Mouse (Mus musculus) CH12.LX (cell line): ENCODE results near the gene Tsc22d4. TPM values are rescaled to one million over a fixed set of nuclear protein-coding genes. Genes with fewer than 3 reads are reported as not detected.

Experiments
- DNase-seq: peaks from one replicate; pipeline ENCODE4 v3.0.0-alpha.2; 2013; ENCODE audit errors: extremely low read depth
- H3K27ac ChIP-seq: 2 replicates; pipeline ENCODE4 v1.5.1; 2012; ENCODE audit warnings: low read depth, mild to moderate bottlenecking, control low read depth, moderate library complexity; ENCODE audit not compliant: insufficient read depth
- H3K27me3 ChIP-seq: replicated peaks from 2 replicates; pipeline ENCODE3; 2012; ENCODE audit warnings: inconsistent platforms
- H3K36me3 ChIP-seq, 2 experiments: replicated peaks in 1 of 2; 2 replicates each; pipeline versions ENCODE3 to v1.6.1; 2012; ENCODE audit warnings: inconsistent platforms in 1 of 2, low read length in 1 of 2, mild to moderate bottlenecking in 1 of 2, mixed read lengths in 1 of 2, moderate library complexity in 1 of 2; ENCODE audit not compliant: control insufficient read depth in 1 of 2, insufficient read depth in 1 of 2
- H3K4me1 ChIP-seq, 2 experiments: 2 replicates each; pipeline ENCODE4 v1.6.1; 2012; ENCODE audit warnings: inconsistent platforms in 1 of 2, moderate library complexity in 1 of 2; ENCODE audit not compliant: insufficient read depth in 2 of 2, control insufficient read depth in 1 of 2
- H3K4me2 ChIP-seq: 2 replicates; pipeline ENCODE4 v1.6.1; 2012; ENCODE audit warnings: low read depth, mild to moderate bottlenecking, control low read depth; ENCODE audit not compliant: poor library complexity, insufficient read depth, severe bottlenecking
- H3K4me3 ChIP-seq, 3 experiments: fragments of 150-350 bp in 1 of 3; sonication (generic) in 1 of 3; replicated peaks in 1 of 3; 2 replicates each; pipeline versions ENCODE3 to v1.5.1; 2011 to 2012; ENCODE audit warnings: low read depth in 2 of 3, low read length in 2 of 3, mild to moderate bottlenecking in 2 of 3, moderate library complexity in 2 of 3, control low read depth in 1 of 3, improper control_type of control experiment in 1 of 3, inconsistent platforms in 1 of 3, mixed read lengths in 1 of 3; ENCODE audit not compliant: poor library complexity in 1 of 3
- H3K79me2 ChIP-seq: replicated peaks from 2 replicates; pipeline ENCODE4 v1.6.1; 2012; ENCODE audit warnings: mild to moderate bottlenecking, moderate library complexity; ENCODE audit not compliant: control insufficient read depth, poor library complexity, insufficient read depth, severe bottlenecking; ENCODE audit errors: extremely low read depth
- H3K9ac ChIP-seq: 2 replicates; pipeline ENCODE4 v1.6.1; 2012; ENCODE audit warnings: low read depth, mild to moderate bottlenecking, control low read depth, moderate library complexity; ENCODE audit not compliant: insufficient read depth
- H3K9me3 ChIP-seq: replicated peaks from 2 replicates; pipeline ENCODE3; 2012; ENCODE audit warnings: low read length, inconsistent platforms, mixed read lengths
- BHLHE40 ChIP-seq: IDR thresholded peaks from 2 replicates; pipeline ENCODE4 v1.6.1; 2011; ENCODE audit warnings: mild to moderate bottlenecking, low read depth, low read length, improper control_type of control experiment
- CHD1 ChIP-seq: IDR thresholded peaks from 2 replicates; pipeline ENCODE4 v1.6.1; 2012; ENCODE audit warnings: low read depth, low read length, improper control_type of control experiment, inconsistent platforms
- CTCF ChIP-seq, 2 experiments: IDR thresholded peaks in 1 of 2; conservative IDR thresholded peaks in 1 of 2; 2 replicates each; pipeline ENCODE4 v1.5.1; 2011 to 2012; ENCODE audit warnings: low read depth in 2 of 2, low read length in 2 of 2, improper control_type of control experiment in 1 of 2, inconsistent platforms in 1 of 2, mild to moderate bottlenecking in 1 of 2, moderate library complexity in 1 of 2
- E2F4 ChIP-seq: IDR thresholded peaks from 2 replicates; pipeline ENCODE4 v1.6.1; 2011; ENCODE audit warnings: low read depth, low read length, improper control_type of control experiment; ENCODE audit not compliant: insufficient replicate concordance
- ETS1 ChIP-seq: conservative IDR thresholded peaks from 2 replicates; pipeline ENCODE4 v1.6.1; 2012; ENCODE audit warnings: low read depth, mild to moderate bottlenecking, inconsistent platforms, low read length, improper control_type of control experiment, moderate library complexity
- IRF4 ChIP-seq: IDR thresholded peaks from 2 replicates; pipeline ENCODE4 v1.6.1; 2014; ENCODE audit warnings: low read depth, mild to moderate bottlenecking, inconsistent platforms, low read length, improper control_type of control experiment
- JUND ChIP-seq: conservative IDR thresholded peaks from 2 replicates; pipeline ENCODE4 v1.6.1; 2011; ENCODE audit warnings: low read depth, low read length, improper control_type of control experiment
- MAX ChIP-seq: IDR thresholded peaks from 2 replicates; pipeline ENCODE4 v1.6.1; 2011; ENCODE audit warnings: low read length, improper control_type of control experiment
- MAZ ChIP-seq: IDR thresholded peaks from 2 replicates; pipeline ENCODE4 v1.6.1; 2012; ENCODE audit warnings: low read depth, mild to moderate bottlenecking, inconsistent platforms, low read length, improper control_type of control experiment, moderate library complexity
- MEF2A ChIP-seq: IDR thresholded peaks from 2 replicates; pipeline ENCODE4 v1.6.1; 2014; ENCODE audit warnings: low read depth, mild to moderate bottlenecking, inconsistent platforms, low read length, improper control_type of control experiment, borderline replicate concordance
- POLR2AphosphoS2 ChIP-seq: IDR thresholded peaks from 2 replicates; pipeline ENCODE4 v1.6.1; 2011; ENCODE audit warnings: low read depth, low read length, improper control_type of control experiment
- RAD21 ChIP-seq: IDR thresholded peaks from 2 replicates; pipeline ENCODE4 v1.6.1; 2011; ENCODE audit warnings: low read depth, mild to moderate bottlenecking, low read length, improper control_type of control experiment, moderate library complexity
- SMC3 ChIP-seq: IDR thresholded peaks from 2 replicates; pipeline ENCODE4 v1.6.1; 2011; ENCODE audit warnings: low read depth, low read length, improper control_type of control experiment
- TBP ChIP-seq: conservative IDR thresholded peaks from 2 replicates; pipeline ENCODE4 v1.6.1; 2011; ENCODE audit warnings: low read depth, low read length, improper control_type of control experiment
- TCF12 ChIP-seq: IDR thresholded peaks from 2 replicates; pipeline ENCODE4 v1.6.1; 2014; ENCODE audit warnings: low read depth, mild to moderate bottlenecking, inconsistent platforms, low read length, improper control_type of control experiment
- USF1 ChIP-seq: IDR thresholded peaks from 2 replicates; pipeline ENCODE4 v1.6.1; 2014; ENCODE audit warnings: low read depth, mild to moderate bottlenecking, inconsistent platforms, low read length, improper control_type of control experiment
- ZC3H11A ChIP-seq: IDR thresholded peaks from 2 replicates; pipeline ENCODE4 v1.6.1; 2012; ENCODE audit warnings: low read depth, mild to moderate bottlenecking, inconsistent platforms, low read length, improper control_type of control experiment
- dilution Hi-C: fragments of 300-500 bp; cut with MboI; formaldehyde crosslinking; loops from 2 replicates; pipeline ENCODE4 v1.14.3; 2020; ENCODE audit warnings: low sequenced_read_pairs; ENCODE audit not compliant: extremely low pct_unique_long_range_greater_than_20kb, extremely low pct_ligation_motif_present
- in situ Hi-C: fragments of 300-500 bp; cut with MboI; formaldehyde crosslinking; loops from 3 replicates; pipeline ENCODE4 v1.14.3; 2019; ENCODE audit warnings: low sequenced_read_pairs, low pct_ligation_motif_present, low pct_unique_long_range_greater_than_20kb, mixed read lengths
- polyA plus RNA-seq: library from polyadenylated mRNA; unstranded; fragments of >175 nt; gene quantifications from 2 replicates; pipeline ENCODE4 v1.2.1, GENCODE M21; 2012; ENCODE audit warnings: low read depth; ENCODE audit not compliant: insufficient read length
- total RNA-seq, 2 experiments: library from RNA; depleted of rRNA; stranded (reverse); fragments of 300-350 nt in 1 of 2; fragments of >200 nt in 1 of 2; gene quantifications; 2 replicates each; pipeline ENCODE4 v1.2.3; 2012 to 2014

Tsc22d4 gene
- total and polyA plus RNA-seq, 3 experiments = 28.2 to 103 (median 39.9) TPM

GRCm38 (mm10) chr5:137756106-137756505 lies 10.6 kb downstream of the Tsc22d4 start:
- dilution Hi-C loops = no loop called here
- H3K4me1 ChIP-seq = peaks cover 3 to 35% of the 10 kb centered on the region in 2 experiments; a peak in 3 of 4 replicates

GRCm38 (mm10) chr5:137756882-137757661 lies 11.5 kb downstream of the Tsc22d4 start:
- 0 out of 2 replicates have a peak, but pooled peaks cover 1% of the 10 kb centered on the region for H3K79me2 ChIP-seq
- in situ Hi-C loops = loop anchor here (25.0 kb wide), 1 partner anchor 245 kb away; the partner anchor contains the start of genes Gigyf1 and Pop7
- dilution Hi-C loops = no loop called here

More at GRCm38 (mm10) chr5:137756106-137756505, 10.6 kb downstream of the Tsc22d4 start:
- H3K36me3 ChIP-seq = peaks cover 71 to 92% of the 10 kb centered on the region in 2 experiments
- no peaks in the 10 kb centered on the region for H3K27me3 ChIP-seq
- 0 out of 2 replicates have a peak, but pooled peaks cover 1% of the 10 kb centered on the region for H3K79me2 ChIP-seq
- no peak overlapping the region for H3K27ac ChIP-seq
- in situ Hi-C loops = loop anchor here (25.0 kb wide), 1 partner anchor 244 kb away; the partner anchor contains the start of genes Gigyf1 and Pop7
- no peak overlapping the region for H3K9ac ChIP-seq
- TF ChIP-seq MAX = no peak
- TF ChIP-seq POLR2AphosphoS2 = no peak
- TF ChIP-seq TCF12 = no peak
- no peak for TF ChIP-seq ETS1
- no peak for TF ChIP-seq TBP
- no peak for TF ChIP-seq IRF4
- no peak for TF ChIP-seq E2F4
- TF ChIP-seq JUND = no peak
- H3K4me3 ChIP-seq = no peak overlapping the region
- no peaks in the 10 kb centered on the region for H3K9me3 ChIP-seq
- DNase-seq = no peak
- no peak overlapping the region for H3K4me2 ChIP-seq

More at GRCm38 (mm10) chr5:137756882-137757661, 11.5 kb downstream of the Tsc22d4 start:
- Histone ChIP-seq H3K4me3 (no peak overlapping the region), H3K9me3 (no peaks in the 10 kb centered on the region), H3K27me3 (no peaks in the 10 kb centered on the region), H3K4me1 (peaks cover 3 to 29% of the 10 kb centered on the region in 2 experiments; a peak in 3 of 4 replicates), H3K27ac (no peak overlapping the region), H3K4me2 (no peak overlapping the region), H3K9ac (no peak overlapping the region), H3K36me3 (peaks cover 62 to 83% of the 10 kb centered on the region in 2 experiments)
- peak; percentile 80 for DNase-seq
- TF ChIP-seq CTCF (conservative IDR thresholded peaks at IDR 0.05 in 1 of 2, IDR thresholded peaks at IDR 0.05 in 1 of 2; ENCODE audit: low read depth in 2 of 2, low read length in 2 of 2) (peak; percentile 95 to 96), ZC3H11A (peak; percentile 70), BHLHE40 (peak; percentile 16; the same call in 1 of the 2 replicates), MAZ (0 out of 2 replicates have a peak, but pooled peaks have one; percentile 44), MEF2A (0 out of 2 replicates have a peak, but pooled peaks have one; percentile 13), SMC3 (peak; percentile 93), CHD1 (no peak), RAD21 (peak; percentile 97), USF1 (no peak)
